Mouse (Mus musculus) kidney, embryonic 14.5 days (tissue): ENCODE measurements around the gene Dlg2. TPM values are rescaled to one million over a fixed set of nuclear protein-coding genes. Genes with fewer than 3 reads are reported as not detected.
"Not testable (repeated sequence)": the region's sequence is repeated elsewhere in the genome, so short reads cannot be mapped to it uniquely, and the experiment has no call there.

Experiments
- ATAC-seq: fragments of 200-750 bp; cut with Nextera tagmentation; 2 replicates; pipeline ENCODE4 v1.8.0; 2017; ENCODE audit warnings: moderate number of reproducible peaks, mild to moderate bottlenecking, moderate TSS enrichment, moderate library complexity; ENCODE audit not compliant: low FRiP score, low TSS enrichment
- H3K27ac ChIP-seq: fragments of 300-500 bp; sonication (generic); 2 replicates; pipeline ENCODE4 v1.5.1; 2014; ENCODE audit warnings: low read depth, mild to moderate bottlenecking, low read length, moderate library complexity, mixed read lengths
- H3K27me3 ChIP-seq: fragments of 300-500 bp; sonication (generic); 2 replicates; pipeline ENCODE4 v1.6.1; 2014; ENCODE audit warnings: mild to moderate bottlenecking, low read length; ENCODE audit not compliant: control insufficient read depth, insufficient read depth
- H3K36me3 ChIP-seq: fragments of 300-500 bp; sonication (generic); 2 replicates; pipeline ENCODE4 v1.6.1; 2014; ENCODE audit warnings: low read length, mixed read lengths; ENCODE audit not compliant: control insufficient read depth, insufficient read depth
- H3K4me1 ChIP-seq: fragments of 300-500 bp; sonication (generic); 2 replicates; pipeline ENCODE4 v1.6.1; 2014; ENCODE audit warnings: low read length, mixed read lengths; ENCODE audit not compliant: control insufficient read depth, insufficient read depth
- H3K4me2 ChIP-seq: fragments of 300-500 bp; sonication (generic); replicated peaks from 2 replicates; pipeline ENCODE4 v1.6.1; 2014; ENCODE audit warnings: low read depth, mild to moderate bottlenecking, low read length
- H3K4me3 ChIP-seq: fragments of 300-500 bp; sonication (generic); 2 replicates; pipeline ENCODE4 v1.5.1; 2014; ENCODE audit warnings: mild to moderate bottlenecking, low read length
- H3K9ac ChIP-seq: fragments of 300-500 bp; sonication (generic); 2 replicates; pipeline ENCODE4 v1.6.1; 2014; ENCODE audit warnings: low read depth, mild to moderate bottlenecking, low read length, moderate library complexity
- H3K9me3 ChIP-seq: fragments of 300-500 bp; sonication (generic); 2 replicates; pipeline ENCODE4 v1.6.1; 2016; ENCODE audit warnings: low read length; ENCODE audit not compliant: control insufficient read depth
- WGBS: fragments of 180-500 bp; shearing (Covaris S2); extraction: QIAGEN DNeasy Blood & Tissue Kit; methylation state at CpG from one replicate; pipeline ENCODE4 v1.1.7; 2014; 5-methylcytosine and 5-hydroxymethylcytosine counted together
- polyA plus RNA-seq: library from polyadenylated mRNA; unstranded; fragments of >200 nt; fragmentation: Nextera tagmentation; extraction: Ambion mirVana; gene quantifications from 2 replicates; pipeline ENCODE4 v1.2.1, GENCODE M21; 2014

Dlg2 gene
- polyA plus RNA-seq, 1 experiment from 2014 or later, result 0.97 TPM

DNA sequence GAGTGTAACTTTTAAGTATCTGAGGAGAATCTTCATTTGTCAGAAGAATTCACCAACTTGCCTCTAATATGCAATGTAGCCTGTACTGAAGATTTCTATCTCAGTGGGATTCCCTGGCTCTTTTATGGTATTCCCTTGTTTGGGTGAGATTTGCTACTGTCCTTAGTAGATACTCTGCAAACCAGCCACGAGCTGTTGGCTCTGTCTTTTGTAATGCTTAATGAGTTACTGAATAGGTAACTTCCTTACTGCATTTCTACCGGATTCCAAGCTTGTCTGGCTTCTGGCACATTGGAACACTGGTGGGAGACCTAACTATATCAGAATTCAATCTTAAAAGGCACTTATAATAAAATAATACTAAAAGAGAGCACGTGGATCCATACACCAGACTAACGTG lies 400.3 kb downstream of the Dlg2 start:
- ATAC-seq, H3K9me3 ChIP-seq, H3K27me3 ChIP-seq, H3K4me3 ChIP-seq, H3K27ac ChIP-seq, H3K4me2 ChIP-seq, H3K4me1 ChIP-seq, H3K36me3 ChIP-seq, H3K9ac ChIP-seq: not testable (repeated sequence)
- 62% methylated on average over 4 of the region's 4 CpGs for WGBS

DNA sequence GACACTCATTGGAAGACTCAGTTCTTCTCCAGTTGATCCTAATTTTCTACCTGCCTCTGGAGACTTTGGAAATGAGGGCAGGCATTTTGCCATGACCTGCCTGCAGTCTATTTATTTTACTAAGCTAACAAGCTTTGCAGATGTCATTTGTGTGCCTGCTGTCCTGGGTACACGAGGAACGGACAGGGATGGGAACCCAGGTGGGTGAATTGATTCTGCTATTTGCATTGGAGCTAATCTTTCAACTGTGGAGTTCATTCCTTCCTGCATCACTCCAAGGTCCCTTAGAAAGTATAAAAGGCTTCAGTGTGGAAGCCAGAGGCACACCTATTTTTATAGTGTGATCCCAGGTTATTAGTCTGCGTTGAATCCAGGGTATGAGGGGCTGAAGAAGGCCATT lies 406.3 kb downstream of the Dlg2 start:
- Histone ChIP-seq H3K9me3 (no peaks in the 10 kb centered on the region), H3K27ac (no peak overlapping the region), H3K27me3 (no peaks in the 10 kb centered on the region), H3K36me3 (no peaks in the 10 kb centered on the region), H3K4me3 (no peak overlapping the region), H3K4me1 (no peaks in the 10 kb centered on the region), H3K9ac (no peak overlapping the region), H3K4me2 (no peak overlapping the region)
- WGBS, result 64% methylated on average over 3 of the region's 3 CpGs
- no peak for ATAC-seq

DNA sequence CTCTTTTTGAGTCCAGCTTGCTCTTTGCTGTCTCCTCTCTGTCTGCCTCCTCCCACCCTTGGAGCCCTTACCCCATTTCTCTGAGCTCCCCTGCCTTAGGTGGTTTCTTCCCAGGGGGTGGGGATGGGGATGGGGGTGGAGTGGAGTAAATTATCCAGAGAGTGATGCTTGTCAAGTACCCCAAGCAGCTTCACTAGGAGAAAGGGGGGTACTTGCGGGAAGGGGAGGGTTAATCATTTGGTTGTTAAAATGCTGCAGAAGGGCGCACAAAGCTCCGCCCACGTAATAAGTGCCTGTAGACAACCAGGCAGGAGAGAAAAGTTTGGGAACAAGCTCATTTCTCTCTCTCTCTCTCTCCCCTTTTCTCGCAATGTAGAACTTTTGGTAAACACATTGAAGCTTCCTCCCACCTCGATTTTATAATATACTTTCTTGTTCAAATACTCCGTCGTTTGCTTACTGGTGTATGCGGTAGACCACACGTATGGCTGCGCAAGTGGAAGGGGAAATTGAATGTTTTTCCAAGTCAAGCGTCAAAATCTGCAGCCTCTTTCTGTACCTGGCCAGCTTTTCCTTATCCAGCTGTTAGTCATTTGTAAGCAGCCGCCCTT lies 410.0 kb downstream of the Dlg2 start:
- H3K4me2 ChIP-seq, result peak overlapping the region; percentile 50
- no peaks in the 10 kb centered on the region for H3K27me3 ChIP-seq
- H3K9me3 ChIP-seq, result no peaks in the 10 kb centered on the region
- no peak overlapping the region for H3K27ac ChIP-seq
- H3K9ac ChIP-seq, result no peak overlapping the region
- no peaks in the 10 kb centered on the region for H3K36me3 ChIP-seq
- peak; percentile 57; the same call in 1 of the 2 replicates for ATAC-seq
- H3K4me3 ChIP-seq, result peak overlapping the region; percentile 29
- WGBS, result under 1% methylated on average over 13 of the region's 13 CpGs
- no peaks in the 10 kb centered on the region for H3K4me1 ChIP-seq

DNA sequence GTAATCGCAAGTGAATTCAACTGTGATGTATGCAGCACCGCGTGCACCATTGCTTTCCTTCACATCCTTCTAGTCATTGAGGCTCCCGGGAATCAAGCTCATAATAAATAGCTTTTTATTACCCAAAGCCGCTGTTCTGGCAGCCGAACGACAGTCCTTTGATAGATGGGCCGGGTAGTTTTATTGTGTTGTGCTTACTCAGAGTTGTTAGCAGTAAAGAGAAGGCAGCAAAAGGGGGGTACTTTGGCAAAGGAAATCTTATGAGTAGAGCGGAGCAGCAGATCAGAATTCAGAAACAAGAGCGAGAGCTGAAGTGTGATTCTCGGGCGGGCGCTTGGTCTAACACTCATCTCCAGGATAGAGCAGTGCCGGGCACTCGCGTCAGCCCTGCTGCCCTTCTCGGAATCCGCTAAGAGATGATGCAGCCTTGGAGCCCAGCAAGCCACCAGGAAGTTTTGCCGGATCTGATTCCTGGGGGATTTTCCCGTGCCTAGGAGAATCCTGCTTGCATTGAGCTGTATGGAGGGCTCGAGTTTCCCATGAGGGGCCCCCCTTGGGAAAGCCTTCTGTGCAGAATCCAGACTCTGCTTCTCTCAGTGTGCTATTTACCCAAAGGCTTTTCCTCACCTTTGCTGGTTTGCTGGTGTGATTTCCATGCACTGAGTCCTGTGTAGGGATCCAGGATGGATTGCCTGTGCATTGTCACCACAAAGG lies 410.7 kb downstream of the Dlg2 start:
- H3K4me3 ChIP-seq, result peak overlapping the region; percentile 29
- ATAC-seq, result peak; percentile 82
- under 1% methylated on average over 21 of the region's 21 CpGs for WGBS
- H3K27ac ChIP-seq, result no peak overlapping the region
- H3K27me3 ChIP-seq, result no peaks in the 10 kb centered on the region
- H3K9ac ChIP-seq, result peak overlapping the region; percentile 38; the same call in 1 of the 2 replicates
- no peaks in the 10 kb centered on the region for H3K36me3 ChIP-seq
- no peaks in the 10 kb centered on the region for H3K9me3 ChIP-seq
- H3K4me2 ChIP-seq, result peak overlapping the region; percentile 50
- H3K4me1 ChIP-seq, result no peaks in the 10 kb centered on the region

DNA sequence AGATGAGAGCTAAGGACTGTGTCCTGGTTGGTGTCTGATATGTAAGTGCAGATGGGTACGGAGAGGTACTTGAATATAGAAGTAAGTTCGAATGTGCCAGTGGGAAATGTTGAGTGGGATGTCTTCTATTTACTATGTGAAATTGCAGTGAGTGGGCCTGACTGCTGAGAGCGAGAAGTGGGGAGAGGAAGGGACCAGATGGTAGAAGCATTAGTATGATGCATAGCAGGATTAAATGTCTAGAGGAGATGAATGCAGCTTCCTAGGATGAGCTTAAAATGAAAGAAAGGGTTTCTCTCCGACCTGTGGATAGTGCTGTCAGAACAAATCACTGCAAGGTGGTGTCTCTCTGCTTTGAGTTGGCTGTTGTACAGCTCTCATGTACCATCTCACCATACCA lies 451.0 kb downstream of the Dlg2 start:
- 84% methylated on average over 4 of the region's 4 CpGs for WGBS
- no peak for ATAC-seq
- H3K4me1 ChIP-seq, result no peaks in the 10 kb centered on the region
- no peak overlapping the region for H3K4me3 ChIP-seq
- no peaks in the 10 kb centered on the region for H3K9me3 ChIP-seq
- no peaks in the 10 kb centered on the region for H3K27me3 ChIP-seq
- no peaks in the 10 kb centered on the region for H3K36me3 ChIP-seq
- no peak overlapping the region for H3K27ac ChIP-seq
- no peak overlapping the region for H3K4me2 ChIP-seq
- H3K9ac ChIP-seq, result no peak overlapping the region

DNA sequence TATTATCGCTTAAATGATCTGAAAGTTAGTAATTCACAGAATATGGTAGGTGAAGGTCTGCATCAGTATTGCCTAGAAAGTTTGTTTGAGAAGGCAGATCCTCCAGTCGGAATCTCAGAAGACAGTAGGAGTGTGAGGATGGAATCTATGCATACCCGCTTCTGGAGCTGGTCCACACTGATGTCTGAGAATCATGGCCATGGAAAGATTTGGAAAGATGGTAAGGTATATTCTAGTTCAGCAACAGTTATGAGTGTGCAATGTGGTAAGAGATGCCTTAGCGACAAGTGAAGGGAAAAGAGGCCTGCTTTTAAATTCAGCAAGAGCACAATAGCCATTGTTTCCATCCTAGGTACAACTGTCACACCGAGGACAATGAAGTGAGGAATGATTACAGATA lies 464.3 kb downstream of the Dlg2 start:
- H3K9me3 ChIP-seq, result no peaks in the 10 kb centered on the region

DNA sequence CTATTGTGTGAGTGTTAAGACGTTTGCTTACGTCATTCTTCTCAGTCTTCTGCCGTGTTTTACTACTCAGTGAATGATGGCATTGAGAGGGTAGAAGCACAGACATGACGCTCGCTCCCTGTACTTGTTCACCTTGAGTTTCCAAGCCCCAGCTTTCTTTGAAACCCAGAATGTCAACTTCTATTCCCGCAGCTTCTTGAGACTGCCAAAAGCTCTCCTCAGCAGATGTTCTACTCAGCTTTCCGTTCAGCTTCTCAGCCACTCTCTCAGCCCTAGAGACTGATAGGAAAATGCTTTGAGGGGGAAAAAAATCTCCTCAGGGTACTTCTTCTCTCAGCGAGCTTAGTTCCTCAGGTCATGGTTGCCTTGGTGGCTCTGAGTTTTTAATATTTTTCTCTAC lies 470.6 kb downstream of the Dlg2 start:
- no peaks in the 10 kb centered on the region for H3K4me1 ChIP-seq
- H3K36me3 ChIP-seq, result no peaks in the 10 kb centered on the region
- H3K9me3 ChIP-seq, result no peaks in the 10 kb centered on the region
- no peak overlapping the region for H3K27ac ChIP-seq
- no peak overlapping the region for H3K4me2 ChIP-seq
- H3K27me3 ChIP-seq, result no peaks in the 10 kb centered on the region
- no peak overlapping the region for H3K4me3 ChIP-seq
- no peak for ATAC-seq
- WGBS, result 75% methylated on average over 8 of the region's 8 CpGs
- H3K9ac ChIP-seq, result no peak overlapping the region

More for the DNA sequence above, 464.3 kb downstream of the Dlg2 start:
- Histone ChIP-seq H3K27me3 (no peaks in the 10 kb centered on the region), H3K4me2 (no peak overlapping the region), H3K27ac (no peak overlapping the region), H3K9ac (no peak overlapping the region), H3K4me1 (no peaks in the 10 kb centered on the region), H3K36me3 (no peaks in the 10 kb centered on the region), H3K4me3 (no peak overlapping the region)
- 86% methylated on average over 5 of the region's 5 CpGs for WGBS
- no peak for ATAC-seq

DNA sequence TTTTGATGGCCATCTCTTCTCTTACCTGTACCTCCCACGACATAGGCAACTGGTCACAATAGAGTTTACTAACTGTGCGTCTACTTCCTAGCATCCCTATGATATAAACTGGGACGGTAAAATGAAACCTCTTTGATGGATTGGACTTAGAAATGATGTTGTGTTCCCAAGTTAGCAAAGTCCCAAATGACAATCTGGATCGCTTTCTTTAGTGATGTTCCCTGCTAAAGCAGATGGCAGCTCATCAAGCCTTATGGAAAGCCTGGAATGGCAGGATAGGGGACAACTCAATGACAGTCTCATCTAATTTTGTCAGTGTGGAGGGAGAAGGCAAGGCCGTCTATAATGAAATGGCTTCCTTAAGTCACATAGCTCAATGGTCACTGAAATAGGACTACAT lies 472.7 kb downstream of the Dlg2 start:
- no peak overlapping the region for H3K27ac ChIP-seq
- no peak overlapping the region for H3K4me2 ChIP-seq
- no peak overlapping the region for H3K9ac ChIP-seq
- no peaks in the 10 kb centered on the region for H3K36me3 ChIP-seq
- H3K27me3 ChIP-seq, result no peaks in the 10 kb centered on the region
- H3K9me3 ChIP-seq, result no peaks in the 10 kb centered on the region
- no peaks in the 10 kb centered on the region for H3K4me1 ChIP-seq
- no peak overlapping the region for H3K4me3 ChIP-seq
- ATAC-seq, result no peak
- WGBS, result 92% methylated on average over 5 of the region's 5 CpGs

DNA sequence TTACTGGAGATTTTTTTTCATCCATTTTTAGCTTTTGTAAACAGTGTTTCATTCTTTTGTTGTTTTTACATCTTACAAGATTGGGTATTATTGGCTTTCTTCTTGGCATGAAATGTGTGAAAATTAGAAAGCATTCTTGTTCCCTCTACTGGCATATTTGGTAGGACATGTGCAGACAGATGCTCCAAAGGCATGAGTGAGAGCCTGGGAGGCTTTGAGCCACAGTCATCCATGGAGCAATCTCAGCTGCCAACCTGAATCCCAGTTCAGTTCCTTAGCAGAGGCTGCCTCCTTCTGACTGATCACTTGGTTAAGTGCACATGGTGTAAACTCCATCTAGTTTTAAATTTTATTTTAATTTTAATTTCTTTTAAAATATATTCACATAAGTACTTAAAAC lies 500.8 kb downstream of the Dlg2 start:
- Histone ChIP-seq H3K9me3 (no peaks in the 10 kb centered on the region), H3K4me1 (no peaks in the 10 kb centered on the region), H3K4me3 (no peak overlapping the region), H3K4me2 (no peak overlapping the region), H3K27ac (no peak overlapping the region), H3K27me3 (no peaks in the 10 kb centered on the region), H3K9ac (no peak overlapping the region), H3K36me3 (no peaks in the 10 kb centered on the region)
- ATAC-seq, result no peak
